Mouse (Mus musculus): ENCODE measurements around the gene Spo11. TPM values are rescaled to one million over a fixed set of nuclear protein-coding genes. Genes with fewer than 3 reads are reported as not detected.
A peak's percentile ranks its signal among the peaks of the same experiment; 100 is the strongest.

Gene Spo11
- polyA plus RNA-seq, 1 experiment from 2014 or later: 0.07 TPM

DNA sequence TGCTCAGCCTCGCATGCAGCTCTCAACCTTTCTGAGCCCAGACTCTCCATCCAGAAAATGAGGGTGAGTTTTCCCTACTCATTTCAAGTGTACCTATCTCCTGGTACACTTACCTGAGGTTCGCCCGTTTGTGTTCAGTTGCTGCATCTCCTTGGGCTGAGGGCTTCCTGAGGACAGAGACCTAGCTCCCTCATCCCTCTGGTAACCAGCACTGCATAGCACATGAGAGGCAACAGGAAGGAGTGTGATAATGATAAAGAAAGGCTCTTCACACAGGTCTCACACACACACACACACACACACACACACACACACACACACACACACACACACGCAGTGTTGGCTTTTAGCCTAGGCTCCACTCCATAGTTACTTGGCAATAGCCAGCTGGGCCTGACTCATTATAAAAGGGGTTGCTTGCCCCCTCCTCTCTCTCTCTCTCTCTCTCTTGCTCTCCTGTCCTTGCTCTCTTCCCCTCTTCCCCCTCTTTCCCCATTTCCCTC, 682 bp downstream of the Spo11 start:
- Histone ChIP-seq H3K9me3 (ENCODE audit: low read length) (no peaks in the 10 kb centered on the region), H3K36me3 (replicated peaks; ENCODE audit: insufficient read depth, low read length) (no peaks in the 10 kb centered on the region), H3K27me3 (ENCODE audit: insufficient read depth, low read length) (no peaks in the 10 kb centered on the region), H3K27ac (ENCODE audit: low read depth) (0 out of 2 replicates have a peak overlapping the region, but pooled peaks have one; percentile 24), H3K9ac (replicated peaks) (no peak overlapping the region), H3K4me3 (ENCODE audit: low read depth, low read length) (no peak overlapping the region), H3K4me1 (ENCODE audit: insufficient read depth) (peaks cover 10% of the 10 kb centered on the region; the same call in 1 of the 2 replicates), H3K4me2 (ENCODE audit: low read depth, low read length) (peak overlapping the region; percentile 38; the same call in 1 of the 2 replicates)
- 48% methylated on average over 4 of the region's 4 CpGs for WGBS (ENCODE audit: insufficient replicate concordance)
- DNase-seq: no peak
- TF ChIP-seq CTCF (IDR thresholded peaks at IDR 0.05; ENCODE audit: low read depth) (no peak), EP300 (IDR thresholded peaks at IDR 0.05; ENCODE audit: low read depth) (no peak)
- ATAC-seq: no peak

DNA sequence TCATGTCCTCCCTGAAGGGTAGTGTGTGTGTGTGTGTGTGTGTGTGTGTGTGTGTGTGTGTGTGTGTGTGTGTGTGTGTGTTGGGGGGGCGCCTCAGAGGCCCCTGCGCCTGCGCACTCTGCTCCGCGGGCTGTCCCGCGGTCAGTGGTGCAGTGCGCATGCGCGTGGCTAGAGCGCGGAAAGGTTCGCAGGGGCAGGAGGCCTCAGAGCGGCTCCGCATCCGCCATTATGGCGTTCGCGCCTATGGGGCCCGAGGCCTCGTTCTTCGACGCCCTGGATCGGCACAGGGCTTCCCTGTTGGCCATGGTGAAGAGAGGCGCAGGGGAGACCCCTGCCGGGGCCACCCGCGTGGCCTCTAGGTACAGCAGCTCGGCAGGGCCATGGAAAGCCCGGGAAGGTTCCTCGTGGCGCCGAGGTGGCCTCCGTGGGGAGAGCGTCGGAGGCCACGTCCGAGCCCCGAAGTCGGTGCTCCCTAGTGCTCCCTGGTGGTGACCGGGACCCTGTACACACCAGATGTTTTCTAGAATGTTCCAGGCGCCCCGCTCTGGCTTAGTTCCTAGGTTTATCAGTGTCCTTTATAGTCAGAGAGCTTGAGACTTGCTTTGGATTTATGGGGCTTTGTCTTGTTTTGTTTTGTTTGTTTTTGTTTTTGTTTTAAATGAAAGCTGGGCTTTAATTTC, 2.3 kb downstream of the Spo11 start:
- WGBS (ENCODE audit: insufficient replicate concordance): 94% methylated on average over 43 of the region's 43 CpGs
- no peak overlapping the region for H3K27ac ChIP-seq (ENCODE audit: low read depth)
- TF ChIP-seq CTCF (IDR thresholded peaks at IDR 0.05; ENCODE audit: low read depth) (no peak), EP300 (IDR thresholded peaks at IDR 0.05; ENCODE audit: low read depth) (no peak)
- no peak for DNase-seq
- H3K27me3 ChIP-seq (ENCODE audit: insufficient read depth, low read length): no peaks in the 10 kb centered on the region
- peaks cover 7% of the 10 kb centered on the region; the same call in 1 of the 2 replicates for H3K4me1 ChIP-seq (ENCODE audit: insufficient read depth)
- H3K4me2 ChIP-seq (ENCODE audit: low read depth, low read length): no peak overlapping the region
- no peaks in the 10 kb centered on the region for H3K9me3 ChIP-seq (ENCODE audit: low read length)
- no peak overlapping the region for H3K9ac ChIP-seq (replicated peaks)
- ATAC-seq: no peak
- no peaks in the 10 kb centered on the region for H3K36me3 ChIP-seq (replicated peaks; ENCODE audit: insufficient read depth, low read length)
- H3K4me3 ChIP-seq (ENCODE audit: low read depth, low read length): no peak overlapping the region

GRCm38 (mm10) chr2:172982776-172983561, 5.5 kb downstream of the Spo11 start:
- DNase-seq: peak; percentile 46
- ATAC-seq: peak; percentile 74
- WGBS (ENCODE audit: insufficient replicate concordance): 59% methylated on average over 9 of the region's 9 CpGs
- H3K9me3 ChIP-seq (ENCODE audit: low read length): no peaks in the 10 kb centered on the region
- no peak overlapping the region for H3K27ac ChIP-seq (ENCODE audit: low read depth)
- no peak overlapping the region for H3K4me3 ChIP-seq (ENCODE audit: low read depth, low read length)
- H3K27me3 ChIP-seq (ENCODE audit: insufficient read depth, low read length): no peaks in the 10 kb centered on the region
- no peaks in the 10 kb centered on the region; the same call in 1 of the 2 replicates for H3K4me1 ChIP-seq (ENCODE audit: insufficient read depth)
- TF ChIP-seq CTCF (IDR thresholded peaks at IDR 0.05; ENCODE audit: low read depth): peak; percentile 31
- no peak for TF ChIP-seq EP300 (IDR thresholded peaks at IDR 0.05; ENCODE audit: low read depth)
- no peaks in the 10 kb centered on the region for H3K36me3 ChIP-seq (replicated peaks; ENCODE audit: insufficient read depth, low read length)
- H3K4me2 ChIP-seq (ENCODE audit: low read depth, low read length): no peak overlapping the region
- H3K9ac ChIP-seq (replicated peaks): no peak overlapping the region

DNA sequence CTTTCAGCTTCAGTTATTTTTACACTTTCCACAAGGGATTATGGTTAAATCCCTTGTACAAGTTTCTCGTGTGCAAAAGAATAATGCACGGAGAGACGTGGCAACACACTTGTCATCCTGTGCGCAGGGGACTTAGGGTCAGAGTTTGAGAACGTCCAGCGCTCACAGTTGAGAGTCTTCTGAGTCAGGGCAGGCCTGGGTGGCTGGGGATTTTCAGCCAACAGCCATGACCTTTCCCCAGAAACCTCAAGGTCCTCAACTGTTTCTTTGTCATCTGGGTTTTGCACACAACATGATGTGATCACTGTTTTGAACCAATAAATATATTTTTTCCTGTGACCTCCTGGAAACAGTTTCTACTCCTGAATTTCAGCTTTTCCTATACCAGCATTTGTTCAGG, 12.7 kb downstream of the Spo11 start:
- DNase-seq (no peak), ATAC-seq (no peak)
- no peaks in the 10 kb centered on the region for H3K9me3 ChIP-seq (ENCODE audit: low read length)
- H3K27me3 ChIP-seq (ENCODE audit: insufficient read depth, low read length): no peaks in the 10 kb centered on the region; the same call in 1 of the 2 replicates
- no peak overlapping the region for H3K4me3 ChIP-seq (ENCODE audit: low read depth, low read length)
- H3K9ac ChIP-seq (replicated peaks): no peak overlapping the region
- no peaks in the 10 kb centered on the region for H3K4me1 ChIP-seq (ENCODE audit: insufficient read depth)
- no peaks in the 10 kb centered on the region for H3K36me3 ChIP-seq (replicated peaks; ENCODE audit: insufficient read depth, low read length)
- TF ChIP-seq CTCF (IDR thresholded peaks at IDR 0.05; ENCODE audit: low read depth) (no peak), EP300 (IDR thresholded peaks at IDR 0.05; ENCODE audit: low read depth) (no peak)
- H3K4me2 ChIP-seq (ENCODE audit: low read depth, low read length): no peak overlapping the region
- H3K27ac ChIP-seq (ENCODE audit: low read depth): no peak overlapping the region
- WGBS (ENCODE audit: insufficient replicate concordance): 74% methylated on average over 6 of the region's 6 CpGs

- WGBS (ENCODE audit: insufficient replicate concordance): 18% methylated on average over 4 of the region's 4 CpGs
- Histone ChIP-seq H3K4me1 (ENCODE audit: insufficient read depth) (peaks cover 7% of the 10 kb centered on the region), H3K27ac (ENCODE audit: low read depth) (no peak overlapping the region), H3K9ac (replicated peaks) (no peak overlapping the region), H3K4me3 (ENCODE audit: low read depth, low read length) (no peak overlapping the region), H3K36me3 (replicated peaks; ENCODE audit: insufficient read depth, low read length) (no peaks in the 10 kb centered on the region), H3K27me3 (ENCODE audit: insufficient read depth, low read length) (no peaks in the 10 kb centered on the region; the same call in 1 of the 2 replicates), H3K9me3 (ENCODE audit: low read length) (no peaks in the 10 kb centered on the region), H3K4me2 (ENCODE audit: low read depth, low read length) (no peak overlapping the region)
- ATAC-seq (no peak), DNase-seq (peak; percentile 78)
- TF ChIP-seq EP300 (IDR thresholded peaks at IDR 0.05; ENCODE audit: low read depth): no peak
- TF ChIP-seq CTCF (IDR thresholded peaks at IDR 0.05; ENCODE audit: low read depth): peak; percentile 86
Observed at GRCm38 (mm10) chr2:172996207-172996606, 18.7 kb downstream of the Spo11 start.

DNA sequence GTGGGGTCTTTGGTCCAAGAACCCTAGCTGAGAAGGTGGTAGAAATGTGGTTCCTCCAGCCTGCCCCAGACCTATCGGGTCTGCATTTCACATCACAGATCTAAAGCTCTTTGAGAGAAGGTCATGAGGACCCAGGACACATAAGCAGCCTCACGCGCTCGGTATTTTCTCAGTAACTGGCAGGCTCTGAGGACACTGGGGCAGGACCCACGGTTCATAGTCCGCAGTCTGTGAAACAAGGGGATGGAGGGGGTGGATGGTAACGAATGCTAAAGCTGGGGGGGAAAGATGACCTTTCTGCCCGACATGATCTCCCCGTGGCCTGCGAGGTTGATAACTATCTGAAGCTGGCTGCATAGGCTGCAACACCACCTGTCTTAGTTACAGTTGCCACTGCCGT, 20.2 kb downstream of the Spo11 start:
- no peak overlapping the region for H3K4me3 ChIP-seq (ENCODE audit: low read depth, low read length)
- WGBS (ENCODE audit: insufficient replicate concordance): 58% methylated on average over 11 of the region's 11 CpGs
- no peak overlapping the region for H3K9ac ChIP-seq (replicated peaks)
- no peaks in the 10 kb centered on the region for H3K9me3 ChIP-seq (ENCODE audit: low read length)
- H3K27me3 ChIP-seq (ENCODE audit: insufficient read depth, low read length): no peaks in the 10 kb centered on the region
- H3K36me3 ChIP-seq (replicated peaks; ENCODE audit: insufficient read depth, low read length): peaks cover 2% of the 10 kb centered on the region
- TF ChIP-seq EP300 (IDR thresholded peaks at IDR 0.05; ENCODE audit: low read depth) (no peak), CTCF (IDR thresholded peaks at IDR 0.05; ENCODE audit: low read depth) (no peak)
- no peak overlapping the region for H3K4me2 ChIP-seq (ENCODE audit: low read depth, low read length)
- H3K27ac ChIP-seq (ENCODE audit: low read depth): no peak overlapping the region
- ATAC-seq: no peak
- DNase-seq: no peak
- peaks cover 16% of the 10 kb centered on the region for H3K4me1 ChIP-seq (ENCODE audit: insufficient read depth)
